Mouse (Mus musculus) cerebellum, postnatal 14 days (tissue): ENCODE measurements around the gene Ascl4.

Experiments used
- DNase-seq, 2 experiments: peaks; one replicate each; pipeline ENCODE4 v3.0.0; 2021; ENCODE audit warnings: mixed read lengths in 2 of 2

Gene Ascl4

GRCm38 (mm10) chr10:85969894-85970620, 42.6 kb downstream of the Ascl4 start:
- DNase-seq: no peak

GRCm38 (mm10) chr10:85971826-85972225, 44.3 kb downstream of the Ascl4 start:
- no peak for DNase-seq

GRCm38 (mm10) chr10:85972915-85973314, 45.4 kb downstream of the Ascl4 start:
- DNase-seq: no peak

- no peak for DNase-seq
These were observed 62.1 kb downstream of the Ascl4 start for GRCm38 (mm10) chr10:85989412-85990115.

GRCm38 (mm10) chr10:85992412-85992811, 64.9 kb downstream of the Ascl4 start:
- DNase-seq: no peak

- DNase-seq: no peak
These were observed 66.4 kb downstream of the Ascl4 start for GRCm38 (mm10) chr10:85993836-85994235.

- DNase-seq: no peak
These were observed 67.1 kb downstream of the Ascl4 start for GRCm38 (mm10) chr10:85994543-85995104.
